Mouse (Mus musculus) cerebellum, adult 2 months (tissue): ENCODE data around the gene Ythdc1.

Source experiments
- CTCF ChIP-seq: fragments of 200-500 bp; IDR thresholded peaks from 2 replicates; pipeline ENCODE4 v1.5.1; 2011; ENCODE audit warnings: low read depth, mild to moderate bottlenecking, control low read depth, low read length, moderate library complexity, borderline replicate concordance; ENCODE audit not compliant: insufficient read depth
- POLR2A ChIP-seq: fragments of 200-500 bp; IDR thresholded peaks from 2 replicates; pipeline ENCODE4 v1.6.1; 2011; ENCODE audit warnings: low read length, control low read depth, borderline replicate concordance; ENCODE audit not compliant: insufficient read depth

- no peak for TF ChIP-seq CTCF
- TF ChIP-seq POLR2A: no peak
These were observed 33.0 kb upstream of the Ythdc1 start for GRCm38 (mm10) chr5:86771010-86771409.
